Mouse (Mus musculus) myocyte (in vitro differentiated cells): ENCODE data around the gene Cpxm2.

Experiments
- E2F4 ChIP-seq: IDR thresholded peaks from one replicate; pipeline ENCODE4 v1.6.1; 2011; ENCODE audit warnings: mild to moderate bottlenecking, control low read depth, moderate library complexity; ENCODE audit not compliant: insufficient read depth
- MAX ChIP-seq: IDR thresholded peaks from one replicate; pipeline ENCODE4 v1.6.1; 2011; ENCODE audit warnings: low read depth, mild to moderate bottlenecking, control low read depth
- MYOG ChIP-seq, 3 experiments: IDR thresholded peaks; one replicate each; pipeline ENCODE4 v1.6.1; 2011; ENCODE audit warnings: control low read depth in 2 of 3, low read depth in 2 of 3, mild to moderate bottlenecking in 2 of 3; ENCODE audit not compliant: insufficient read length in 2 of 3, control insufficient read depth in 1 of 3, insufficient read depth in 1 of 3
- POLR2A ChIP-seq: IDR thresholded peaks from one replicate; pipeline ENCODE4 v1.6.1; 2011; ENCODE audit warnings: low read depth, mild to moderate bottlenecking, control low read depth, moderate library complexity; ENCODE audit not compliant: insufficient read length
- REST ChIP-seq: IDR thresholded peaks from one replicate; pipeline ENCODE4 v1.6.1; 2011; ENCODE audit warnings: mild to moderate bottlenecking, control low read depth, moderate library complexity; ENCODE audit not compliant: insufficient read depth, insufficient read length
- SRF ChIP-seq: IDR thresholded peaks from one replicate; pipeline ENCODE4 v1.6.1; 2011; ENCODE audit warnings: low read depth; ENCODE audit not compliant: control insufficient read depth, insufficient read length
- TCF3 ChIP-seq: IDR thresholded peaks from one replicate; pipeline ENCODE4 v1.6.1; 2011; ENCODE audit warnings: low read depth, control low read depth; ENCODE audit not compliant: insufficient read length

GRCm38 (mm10) chr7:132158321-132159025 lies 3.9 kb upstream of the Cpxm2 start:
- TF ChIP-seq POLR2A (no peak), REST (no peak), SRF (no peak), E2F4 (no peak), MYOG (IDR thresholded peaks at IDR 0.05; ENCODE audit: control insufficient read depth in 1 of 3, insufficient read depth in 1 of 3, insufficient read length in 2 of 3, low read depth in 2 of 3) (no peak), MAX (no peak), TCF3 (no peak)
